Mouse (Mus musculus) T-helper 2 cell (primary cell): ENCODE measurements at regions not wholly inside any gene's neighbourhood (a gene's known extent, or its start where the extent isn't known, plus 50 kb on each side); places are given as distances from the start of the nearest gene placed in this dataset.

Experiments used
- in situ Hi-C: fragments of 300-600 bp; cut with MboI, MseI; formaldehyde crosslinking; loops from one replicate; pipeline ENCODE4 v1.15.1; 2025; ENCODE audit warnings: high pct_unique_total_duplicates

GRCm38 (mm10) chr13:52013757-52014156 is 167.3 kb downstream of the Gadd45g start:
- in situ Hi-C loops, result no loop called here

DNA sequence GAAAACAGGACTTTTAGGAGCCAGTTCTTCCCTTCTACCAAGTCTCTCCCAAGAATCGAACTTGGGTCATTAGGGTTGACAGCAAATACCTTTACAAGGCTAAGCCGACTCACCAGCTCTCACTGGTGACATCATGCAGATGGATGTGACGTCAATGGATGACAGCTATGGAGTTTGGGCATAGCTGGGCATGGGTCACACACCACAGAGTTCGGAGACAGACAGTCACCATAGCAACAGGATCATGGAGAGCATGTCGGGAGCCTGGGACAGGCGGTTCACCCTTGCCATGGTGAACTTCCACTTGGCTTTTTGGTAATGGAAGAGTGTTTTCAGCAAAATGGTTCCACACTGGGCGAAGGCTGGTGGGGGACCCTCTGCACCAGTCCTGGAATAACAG is 168.1 kb downstream of the Gadd45g start:
- in situ Hi-C loops, result no loop called here

GRCm38 (mm10) chr13:52015066-52015465 is 168.6 kb downstream of the Gadd45g start:
- in situ Hi-C loops, result no loop called here

- in situ Hi-C loops, result no loop called here
Observed at GRCm38 (mm10) chr13:52015496-52015895, 169.0 kb downstream of the Gadd45g start.

DNA sequence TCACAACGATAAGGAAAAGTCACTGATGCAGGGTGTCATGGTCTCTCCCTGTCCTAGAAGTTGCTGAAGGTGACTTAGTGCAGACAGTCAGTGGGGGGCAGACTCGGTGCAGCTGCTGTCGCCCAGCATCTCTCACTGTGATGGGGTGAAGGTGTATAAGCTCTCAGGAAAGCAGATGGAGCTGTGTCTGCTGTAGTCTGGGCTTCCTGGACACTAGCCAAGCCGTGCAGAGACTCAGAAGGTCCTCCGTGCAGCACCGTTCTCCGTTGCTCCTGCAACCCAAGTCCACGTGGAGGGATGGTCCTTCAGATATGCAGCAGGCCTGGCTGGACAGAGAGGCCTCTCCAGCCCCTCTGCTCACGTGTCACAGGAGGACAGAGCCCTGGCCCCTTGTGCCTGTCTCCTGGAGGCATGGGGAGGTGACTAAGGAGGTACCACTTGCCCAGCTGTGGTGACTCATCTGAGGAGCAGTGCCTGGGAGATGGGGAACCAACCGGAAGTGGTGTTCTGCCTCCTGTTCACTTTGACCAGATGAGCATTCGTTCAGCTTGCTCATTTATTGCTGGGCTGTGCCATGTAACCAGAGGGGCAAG is 171.2 kb downstream of the Gadd45g start:
- in situ Hi-C loops, result no loop called here

GRCm38 (mm10) chr13:52019647-52020046 is 173.2 kb downstream of the Gadd45g start:
- in situ Hi-C loops, result no loop called here

DNA sequence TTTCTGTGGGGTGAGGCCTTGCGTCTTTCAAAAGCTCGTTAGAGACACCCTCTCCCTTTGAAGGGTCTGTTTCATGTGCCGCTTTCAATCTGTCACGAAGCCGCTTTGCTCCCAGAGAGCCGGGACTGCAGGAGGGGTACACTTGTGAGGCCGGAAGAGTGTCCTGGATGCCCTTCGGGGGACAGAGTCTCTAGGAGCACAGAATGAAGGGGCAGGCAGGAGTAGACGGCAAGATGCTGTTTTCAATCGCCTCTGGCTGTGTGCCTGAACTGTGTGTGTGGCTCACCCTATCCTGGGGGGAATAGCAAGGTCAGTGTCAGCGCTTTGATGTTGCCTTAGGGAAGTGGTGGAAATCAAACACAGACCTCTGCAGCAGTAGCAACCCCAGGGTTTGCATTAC is 174.7 kb downstream of the Gadd45g start:
- in situ Hi-C loops, result no loop called here

- in situ Hi-C loops, result no loop called here
Observed at GRCm38 (mm10) chr13:52021828-52022227, 175.3 kb downstream of the Gadd45g start.

GRCm38 (mm10) chr13:52022529-52022928 is 176.1 kb downstream of the Gadd45g start:
- in situ Hi-C loops, result no loop called here

GRCm38 (mm10) chr13:52024349-52024748 is 177.9 kb downstream of the Gadd45g start:
- in situ Hi-C loops, result no loop called here

DNA sequence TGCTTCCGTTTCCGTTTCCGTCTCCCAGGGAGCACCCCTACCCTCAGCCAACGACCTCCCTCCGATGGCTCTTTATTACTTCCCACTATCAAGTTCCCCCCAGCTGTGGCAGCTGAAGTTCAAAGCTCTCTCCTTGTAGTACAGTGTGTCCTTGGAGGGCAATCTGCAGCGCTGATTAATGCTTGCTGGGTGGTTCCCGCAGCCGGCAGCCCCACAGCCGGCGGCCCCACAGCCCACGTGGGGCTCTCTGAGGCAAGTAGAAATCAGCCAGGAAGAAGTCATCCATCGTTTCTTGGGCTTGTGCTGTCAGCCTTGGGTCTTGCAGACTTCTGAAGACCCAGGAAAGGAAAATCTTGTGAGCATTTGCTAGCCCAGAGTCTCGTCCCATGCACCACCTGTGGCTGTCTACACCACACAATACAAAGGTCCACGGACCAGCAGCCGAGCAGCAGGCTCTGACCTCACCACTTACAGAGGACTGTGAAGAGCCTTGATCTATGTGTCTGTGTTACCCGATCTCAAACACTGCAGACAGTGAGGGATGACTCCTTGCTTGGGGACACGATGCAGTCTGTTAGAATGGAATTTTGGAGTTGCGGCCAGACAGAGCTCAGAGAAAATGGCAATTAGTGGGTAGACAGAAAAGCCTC is 178.5 kb downstream of the Gadd45g start:
- in situ Hi-C loops, result no loop called here

DNA sequence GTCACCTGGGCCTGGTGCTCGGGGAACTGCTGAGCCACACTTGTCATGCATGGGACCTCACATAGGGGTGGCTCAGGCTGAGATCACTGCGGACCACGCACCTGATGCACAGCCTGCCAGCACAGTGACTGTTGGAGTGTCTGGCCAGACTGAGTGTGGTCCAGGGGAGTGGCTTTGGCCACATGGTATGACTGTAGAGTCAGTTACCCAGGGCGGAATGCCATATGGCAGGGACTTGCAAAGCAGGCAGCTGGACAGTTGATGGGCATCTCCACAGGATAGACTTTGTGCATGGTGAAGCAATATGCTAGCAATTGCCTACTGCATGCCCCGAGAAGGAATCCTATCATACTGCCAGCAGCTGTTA is 179.0 kb downstream of the Gadd45g start:
- in situ Hi-C loops, result no loop called here

- in situ Hi-C loops, result no loop called here
Observed at GRCm38 (mm10) chr13:52026291-52026690, 179.8 kb downstream of the Gadd45g start.

DNA sequence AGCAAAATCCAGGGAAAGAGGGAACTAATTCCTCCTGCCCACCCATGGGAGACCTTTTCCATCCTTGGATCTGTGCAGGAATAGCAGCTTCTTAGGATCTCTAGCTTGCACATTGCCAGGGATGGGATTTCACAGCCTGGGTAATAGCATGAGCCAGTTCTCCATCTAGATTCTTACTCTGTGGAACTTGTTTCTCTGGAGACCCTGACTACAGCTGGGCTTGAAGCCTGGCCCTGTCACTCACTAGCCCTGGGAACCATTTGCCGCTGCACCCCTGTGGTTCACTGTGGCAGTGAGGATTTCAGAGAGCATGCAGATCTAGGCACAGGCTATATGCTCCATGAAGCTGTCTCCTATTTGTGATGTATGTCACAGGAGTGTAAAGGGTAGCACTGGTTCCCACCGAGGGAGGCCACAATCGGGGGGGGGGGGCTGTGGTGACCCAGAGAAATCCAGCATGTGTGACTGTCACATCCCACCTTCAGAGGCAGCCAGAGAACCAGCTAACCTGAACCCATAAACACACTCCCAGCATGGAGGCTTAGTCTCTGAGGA is 183.5 kb downstream of the Gadd45g start:
- in situ Hi-C loops, result no loop called here

- in situ Hi-C loops, result no loop called here
Observed at GRCm38 (mm10) chr13:52031465-52031864, 185.0 kb downstream of the Gadd45g start.

DNA sequence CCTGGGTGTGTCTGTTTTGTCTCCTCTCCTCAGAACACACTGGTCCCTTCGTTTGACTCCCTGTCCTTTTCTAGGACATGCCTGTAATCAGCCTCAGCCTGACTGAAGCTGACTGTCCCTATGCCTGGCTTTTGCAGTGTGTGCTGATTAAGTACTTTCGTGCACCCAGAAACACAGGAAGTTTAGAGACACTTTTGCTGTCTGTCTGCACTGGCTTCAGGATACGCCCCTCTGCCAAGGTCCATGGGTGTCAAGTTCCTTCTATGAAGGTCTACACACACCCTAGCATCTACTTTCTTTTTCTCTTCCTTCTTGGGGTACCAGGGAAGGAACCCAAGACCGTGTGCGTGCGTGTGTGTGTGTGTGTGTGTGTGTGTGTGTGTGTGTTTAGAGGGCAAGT is 189.3 kb downstream of the Gadd45g start:
- in situ Hi-C loops, result no loop called here

DNA sequence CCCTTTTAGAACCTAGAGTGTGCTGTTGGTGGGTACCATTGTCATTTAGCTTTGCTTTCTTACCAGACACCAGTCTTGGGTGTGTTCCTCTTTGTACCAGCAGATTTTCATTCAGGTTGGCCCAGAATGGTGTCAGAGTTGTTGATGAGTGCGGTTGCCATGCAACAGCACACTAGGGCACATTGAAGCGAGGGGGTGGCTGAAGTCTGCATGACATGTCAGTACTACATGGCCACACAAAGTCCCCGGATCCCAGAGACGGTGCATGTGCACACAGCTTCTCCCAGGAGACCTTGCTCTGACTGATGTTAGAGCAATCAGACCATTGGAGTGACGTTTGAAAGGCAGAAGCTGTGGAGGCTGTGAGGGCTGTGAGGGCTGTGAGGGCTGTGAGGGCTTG is 189.9 kb downstream of the Gadd45g start:
- in situ Hi-C loops, result no loop called here

DNA sequence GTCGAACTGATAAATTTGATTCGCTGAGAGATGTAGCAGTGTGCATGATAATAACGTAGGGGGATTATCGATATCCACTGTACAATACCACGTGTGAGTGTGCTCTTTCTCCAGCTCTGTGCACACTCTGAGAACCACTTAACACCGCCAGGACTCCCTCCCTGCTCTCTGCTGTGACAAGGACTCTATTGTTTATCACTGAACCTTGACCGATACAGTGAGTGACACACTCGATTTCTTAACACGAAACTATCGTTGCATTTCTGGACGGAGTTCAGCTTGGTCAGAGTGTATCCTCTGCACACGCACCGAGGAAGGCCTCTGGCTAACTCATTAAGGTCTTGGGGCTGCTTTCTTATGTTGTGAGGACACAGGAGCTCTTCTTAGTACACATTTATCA is 190.7 kb downstream of the Gadd45g start:
- in situ Hi-C loops, result no loop called here

DNA sequence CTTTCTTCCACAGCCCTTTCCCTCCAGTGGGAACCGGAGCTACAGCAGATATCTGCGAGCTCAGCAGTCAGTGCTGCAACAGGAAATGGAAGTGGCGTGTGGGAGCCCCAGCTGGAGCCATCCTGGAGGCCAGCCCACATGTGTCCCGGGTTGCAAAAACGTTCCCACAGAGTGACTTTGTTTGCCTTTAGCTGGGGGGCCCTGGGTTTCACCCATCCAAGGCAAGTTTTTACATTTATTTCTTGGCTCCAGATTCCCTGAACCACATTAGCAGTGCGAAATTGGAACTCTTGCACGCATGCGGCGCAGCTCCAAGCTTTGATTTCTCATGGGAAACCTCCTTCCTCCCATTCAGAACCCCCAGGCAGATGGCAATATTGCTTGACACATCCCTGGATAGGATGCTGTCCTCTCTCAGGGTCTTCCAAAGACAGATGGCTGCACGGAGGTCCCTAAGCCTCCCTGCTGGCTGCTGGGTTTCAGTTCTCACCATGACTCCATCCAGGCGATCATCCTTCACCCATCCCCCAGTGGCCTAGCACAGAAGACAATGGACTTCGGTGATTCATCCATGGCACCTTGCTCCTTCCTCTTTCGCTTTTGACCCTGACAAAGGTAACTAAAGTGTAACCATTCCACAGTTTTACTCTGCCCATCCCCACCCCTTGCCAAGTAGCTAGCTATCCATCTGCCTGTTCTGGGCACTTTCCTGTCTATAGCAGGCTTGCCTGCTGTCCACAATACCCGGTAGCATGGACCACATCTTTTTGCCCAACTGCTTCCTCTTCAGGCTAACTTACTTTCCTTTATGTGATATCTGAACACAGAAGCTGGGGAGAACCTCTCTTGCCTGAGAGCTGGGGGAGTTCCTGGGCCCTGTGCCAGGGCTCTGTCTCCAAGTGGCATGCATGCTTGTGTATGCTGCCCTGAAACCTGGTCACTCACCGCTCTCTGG is 195.3 kb downstream of the Gadd45g start:
- in situ Hi-C loops, result no loop called here

DNA sequence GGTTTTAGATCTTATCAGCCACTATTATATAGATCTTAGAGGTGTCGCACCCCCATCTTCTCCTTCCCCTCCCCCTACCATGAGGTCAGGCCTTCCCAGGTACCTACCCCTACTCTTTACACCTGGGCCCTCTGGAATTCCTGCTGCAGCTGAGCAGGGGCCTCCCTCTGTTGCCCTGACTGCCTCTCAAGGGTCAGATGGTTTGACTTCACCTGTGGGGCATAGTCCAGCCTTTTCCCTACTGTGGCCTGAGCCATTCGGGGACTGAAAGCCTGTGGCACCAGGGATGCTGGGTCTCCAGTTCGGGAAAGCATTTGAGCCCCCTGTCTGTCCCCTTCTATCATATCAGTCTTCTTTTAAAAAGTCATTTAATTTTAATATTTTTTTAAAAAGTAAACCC is 196.4 kb downstream of the Gadd45g start:
- in situ Hi-C loops, result no loop called here

- in situ Hi-C loops, result no loop called here
Observed at GRCm38 (mm10) chr13:52043916-52044315, 197.4 kb downstream of the Gadd45g start.

GRCm38 (mm10) chr13:52045349-52045748 is 198.9 kb downstream of the Gadd45g start:
- in situ Hi-C loops, result no loop called here
